Mouse (Mus musculus): ENCODE measurements around the gene Stn1.

GRCm38 (mm10) chr19:47548432-47549076 lies 11.2 kb upstream of the Stn1 start:
- TF ChIP-seq CTCF (IDR thresholded peaks at IDR 0.05; ENCODE audit: low read depth), result no peak
- no peak for TF ChIP-seq EP300 (IDR thresholded peaks at IDR 0.05; ENCODE audit: low read depth)
